Mouse (Mus musculus): ENCODE measurements around the gene Nkx6-2.

GRCm38 (mm10) chr7:139595311-139595710 is 12.7 kb upstream of the Nkx6-2 start:
- TF ChIP-seq CTCF (IDR thresholded peaks at IDR 0.05; ENCODE audit: extremely low read depth, insufficient read length, insufficient replicate concordance, low read depth, low read length) (no peak), POLR2A (IDR thresholded peaks at IDR 0.05; ENCODE audit: low read depth, low read length) (no peak)

Measured in small intestine, adult 2 months (tissue).